Mouse (Mus musculus): Measurements from ENCODE around the gene 1810055G02Rik. TPM values are rescaled to one million over a fixed set of nuclear protein-coding genes. Genes with fewer than 3 reads are reported as not detected.

Gene 1810055G02Rik
- polyA plus RNA-seq (2014; fragmentation: Illumina TruSeq; extraction: RNeasy Lipid Tissue Mini Kit (QIAGEN cat#74804); ENCODE audit: low read depth, low replicate concordance): 39.7 TPM

DNA sequence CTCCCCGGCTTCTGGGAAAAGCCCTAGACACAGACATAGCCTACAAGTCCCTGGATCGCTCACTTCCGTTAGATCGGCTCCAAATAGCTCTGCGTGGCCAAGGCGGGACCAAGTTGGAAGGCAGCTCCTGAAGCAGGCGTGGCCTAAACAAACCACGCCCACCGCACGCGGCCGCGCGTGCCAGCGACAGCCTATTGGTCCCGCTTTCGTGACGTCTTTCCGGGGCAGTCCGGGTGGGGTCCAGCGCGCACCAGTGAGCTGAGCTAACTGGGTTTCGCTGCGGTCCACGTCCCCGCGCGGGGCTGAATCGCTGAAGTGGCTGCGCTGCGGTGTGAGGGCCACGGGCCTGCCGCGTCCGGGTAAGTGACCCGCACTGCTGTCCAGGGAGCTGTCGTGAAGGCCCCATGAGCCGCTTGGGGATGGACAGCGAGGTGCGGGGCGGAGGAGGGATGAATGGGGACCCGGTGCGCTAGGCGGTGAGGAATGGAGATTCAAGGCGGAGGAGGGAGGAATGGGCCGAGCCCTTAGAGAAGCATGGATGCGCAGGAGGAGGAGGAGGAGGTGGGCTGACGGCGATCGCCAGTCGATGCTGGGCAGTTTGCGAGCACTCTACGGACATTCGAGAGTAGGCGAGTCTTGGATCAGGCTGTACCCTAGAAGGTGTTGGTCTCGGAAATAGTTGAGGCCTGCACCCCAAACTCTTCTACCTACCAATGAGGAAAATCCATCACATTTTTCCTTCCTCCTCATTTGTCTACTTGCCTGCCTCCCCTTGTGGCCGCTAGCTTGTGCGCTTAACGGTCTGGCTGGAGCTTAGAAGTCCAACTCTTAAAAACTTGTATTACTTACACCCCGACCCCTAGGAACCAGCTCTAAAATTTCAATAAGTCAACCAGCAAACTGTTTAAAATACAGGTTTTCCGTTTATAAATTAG lies at the start of gene 1810055G02Rik:
TSS of gene 1810055G02Rik (plus strand) at position 216 of the 935 bp plus-strand sequence.

DNA sequence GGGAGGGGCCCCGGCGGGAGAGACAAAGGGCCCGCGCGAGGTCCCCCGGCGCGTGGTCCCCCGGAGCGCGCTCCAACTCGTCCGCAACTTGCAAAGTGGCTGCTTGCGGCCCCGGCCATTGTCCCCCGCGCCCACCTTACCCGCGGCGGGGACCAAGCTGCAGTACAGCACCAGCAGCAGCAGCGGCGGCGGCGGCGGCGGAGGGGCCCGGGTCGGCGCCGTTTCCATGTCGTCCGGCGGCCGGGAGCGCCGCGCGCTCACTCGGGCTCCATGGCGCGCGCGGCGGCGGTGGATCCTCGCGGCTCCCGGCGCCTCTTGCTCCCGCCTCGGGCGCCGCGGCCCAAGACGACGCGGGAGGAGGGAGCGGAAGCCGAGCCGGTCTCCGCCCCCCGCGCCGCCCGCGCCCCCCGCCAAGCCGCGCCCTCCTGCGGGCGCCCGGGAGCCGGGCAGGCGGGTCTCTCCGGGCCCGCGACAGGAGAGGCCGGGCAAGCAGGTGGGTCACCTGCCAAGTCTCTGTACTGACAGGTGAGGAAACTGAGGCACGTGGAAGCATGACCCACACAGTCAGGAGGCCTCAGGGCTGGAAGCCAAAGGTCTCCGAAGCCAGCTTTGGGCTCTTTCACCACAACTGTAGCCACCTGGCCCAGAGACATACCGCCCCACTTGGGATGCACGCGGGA lies 21.7 kb upstream of the 1810055G02Rik start, which contains the start of gene Lrp5:
TSS of gene Lrp5 (minus strand) at position 350 of the 680 bp plus-strand sequence.

DNA sequence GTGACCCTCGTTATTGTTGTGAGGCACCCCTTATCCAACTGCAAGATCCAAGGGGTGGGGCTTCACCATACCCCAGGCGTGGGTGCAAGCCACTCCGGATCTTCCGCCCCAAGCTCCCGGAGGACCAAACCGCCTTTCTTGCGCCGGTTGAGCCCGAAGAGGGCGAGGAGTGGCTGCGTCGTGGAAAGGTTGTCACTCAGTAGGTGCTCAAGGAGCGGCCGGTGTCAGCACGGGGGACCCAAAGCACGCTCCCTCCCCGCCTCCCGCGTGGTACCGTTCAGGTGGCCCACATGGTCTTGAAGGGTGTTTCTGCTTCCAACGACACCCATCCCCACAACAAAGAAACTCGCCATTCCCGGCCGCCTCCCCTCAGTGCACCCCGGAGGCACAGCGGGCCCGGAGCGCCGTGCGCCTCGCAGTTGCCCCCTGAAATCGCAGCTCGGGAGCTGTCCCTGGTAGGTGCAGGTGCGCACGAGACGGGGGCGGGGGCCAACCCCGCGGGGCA lies 59.2 kb downstream of the 1810055G02Rik start, which contains the start of gene Kmt5b:
TSS of gene Kmt5b (plus strand) at position 146 of the 505 bp plus-strand sequence.

Other genes starting within 250 kb of the 1810055G02Rik start
- gene Ppp6r3, start 132.5 kb upstream of the 1810055G02Rik start, polyA plus RNA-seq (2014; fragmentation: Illumina TruSeq; extraction: RNeasy Lipid Tissue Mini Kit (QIAGEN cat#74804); ENCODE audit: low read depth, low replicate concordance): 103 TPM
- gene Lrp5, start 21.7 kb upstream of the 1810055G02Rik start, polyA plus RNA-seq (2014; fragmentation: Illumina TruSeq; extraction: RNeasy Lipid Tissue Mini Kit (QIAGEN cat#74804); ENCODE audit: low read depth, low replicate concordance): 0.49 TPM
- 45.6 TPM for gene Kmt5b, start 59.1 kb downstream of the 1810055G02Rik start, polyA plus RNA-seq (2014; fragmentation: Illumina TruSeq; extraction: RNeasy Lipid Tissue Mini Kit (QIAGEN cat#74804); ENCODE audit: low read depth, low replicate concordance)
- gene Chka, start 143.5 kb downstream of the 1810055G02Rik start, polyA plus RNA-seq (2014; fragmentation: Illumina TruSeq; extraction: RNeasy Lipid Tissue Mini Kit (QIAGEN cat#74804); ENCODE audit: low read depth, low replicate concordance): 173 TPM
- 0.71 TPM for gene Tcirg1, start 198.8 kb downstream of the 1810055G02Rik start, polyA plus RNA-seq (2014; fragmentation: Illumina TruSeq; extraction: RNeasy Lipid Tissue Mini Kit (QIAGEN cat#74804); ENCODE audit: low read depth, low replicate concordance)
- 0.97 TPM for gene Ndufs8, start 204.5 kb downstream of the 1810055G02Rik start, polyA plus RNA-seq (2014; fragmentation: Illumina TruSeq; extraction: RNeasy Lipid Tissue Mini Kit (QIAGEN cat#74804); ENCODE audit: low read depth, low replicate concordance)
- gene Aldh3b1, start 221.5 kb downstream of the 1810055G02Rik start, polyA plus RNA-seq (2014; fragmentation: Illumina TruSeq; extraction: RNeasy Lipid Tissue Mini Kit (QIAGEN cat#74804); ENCODE audit: low read depth, low replicate concordance): 3.1 TPM
- gene Unc93b1, start 226.9 kb downstream of the 1810055G02Rik start, polyA plus RNA-seq (2014; fragmentation: Illumina TruSeq; extraction: RNeasy Lipid Tissue Mini Kit (QIAGEN cat#74804); ENCODE audit: low read depth, low replicate concordance): 0.32 TPM